Mouse (Mus musculus): ENCODE measurements around the gene Ccdc155. TPM values are rescaled to one million over a fixed set of nuclear protein-coding genes. Genes with fewer than 3 reads are reported as not detected.
A peak's percentile ranks its signal among the peaks of the same experiment; 100 is the strongest.

The Ccdc155 gene
- polyA plus RNA-seq, 1 experiment from 2014 or later = 0.43 TPM

DNA sequence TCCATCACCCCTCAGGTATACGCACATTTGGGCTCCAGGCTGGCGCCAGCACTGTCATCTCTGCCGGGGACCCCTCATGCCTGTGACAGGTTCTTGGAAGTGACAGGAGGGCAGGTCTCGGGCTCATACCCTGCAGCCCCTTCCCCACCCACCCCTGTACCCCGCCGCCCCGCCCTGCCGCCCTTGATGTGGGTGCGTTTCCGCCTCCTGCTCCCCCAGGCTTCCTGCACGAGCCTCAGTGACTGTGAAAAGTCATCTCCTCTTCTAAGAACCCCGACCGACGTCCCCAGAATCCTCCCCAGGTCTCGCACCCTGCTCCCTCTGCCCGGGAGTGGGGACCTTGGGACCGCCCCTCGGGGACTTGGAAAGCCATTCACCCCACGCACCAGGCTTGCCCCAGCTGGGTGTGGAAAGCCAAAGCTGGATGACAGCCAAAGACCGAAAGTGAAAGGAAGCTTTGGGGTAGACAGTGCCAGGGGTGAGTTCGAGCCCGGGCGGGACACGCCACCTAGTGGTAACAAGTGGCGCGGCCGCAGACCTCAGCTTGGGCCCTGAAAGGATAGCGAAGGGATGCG is 68.6 kb downstream of the Ccdc155 start, which contains the start of the genes Gm45713 and Flt3l:
Gm45713 (minus strand) TSS at position 239 of the 575 bp plus-strand sequence.
Flt3l (minus strand) TSS at position 440 of the 575 bp plus-strand sequence.
- H3K27me3 ChIP-seq (replicated peaks; ENCODE audit: control insufficient read depth, insufficient read depth, low read length) = no peaks in the 10 kb centered on the region
- 4% methylated on average over 29 of the region's 29 CpGs for WGBS
- peak within 1 kb of the TSS; percentile 61 for H3K4me2 ChIP-seq (ENCODE audit: low read length)
- H3K9ac ChIP-seq (ENCODE audit: low read length) = peak within 1 kb of the TSS; percentile 62
- peak; percentile 89 for DNase-seq (ENCODE audit: low spot score)
- H3K4me1 ChIP-seq (ENCODE audit: control insufficient read depth, insufficient read depth, low read length) = 0 out of 2 replicates have a peak, but pooled peaks cover 3% of the 10 kb centered on the region
- H3K9me3 ChIP-seq (replicated peaks; ENCODE audit: control insufficient read depth, low read length) = peaks cover 3% of the 10 kb centered on the region; the same call in 1 of the 2 replicates
- ATAC-seq = peak; percentile 90
- H3K4me3 ChIP-seq (ENCODE audit: low read depth, low read length) = peak within 1 kb of the TSS; percentile 36
- no peaks in the 10 kb centered on the region for H3K36me3 ChIP-seq (ENCODE audit: control insufficient read depth, insufficient read depth, low read length)
- H3K27ac ChIP-seq (ENCODE audit: low read depth, low read length) = no peak within 1 kb of the TSS

DNA sequence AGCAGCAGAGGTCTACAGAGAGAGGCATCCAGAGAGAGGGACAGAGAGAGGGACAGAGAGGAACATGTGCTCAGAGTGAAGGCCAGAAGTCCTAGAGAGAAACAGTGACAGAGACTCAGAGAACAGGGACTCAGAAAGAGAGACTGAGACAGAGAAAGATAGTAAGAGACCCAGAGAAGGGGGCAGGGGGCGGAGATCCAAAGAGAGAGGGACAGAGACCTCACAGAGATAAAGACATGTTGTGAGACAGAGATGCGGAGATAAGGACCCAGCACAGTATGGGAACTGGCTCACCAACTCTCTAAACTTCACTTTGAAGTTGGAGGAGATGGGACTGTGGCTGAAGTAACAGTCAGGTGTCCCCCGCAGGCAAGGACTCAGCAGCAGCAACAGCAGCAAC is 69.3 kb downstream of the Ccdc155 start:
- DNase-seq (ENCODE audit: low spot score) (no peak), ATAC-seq (no peak)
- Histone ChIP-seq H3K4me1 (ENCODE audit: control insufficient read depth, insufficient read depth, low read length) (0 out of 2 replicates have a peak, but pooled peaks cover 3% of the 10 kb centered on the region), H3K9me3 (replicated peaks; ENCODE audit: control insufficient read depth, low read length) (peaks cover 3% of the 10 kb centered on the region; the same call in 1 of the 2 replicates), H3K27ac (ENCODE audit: low read depth, low read length) (no peak overlapping the region), H3K27me3 (replicated peaks; ENCODE audit: control insufficient read depth, insufficient read depth, low read length) (no peaks in the 10 kb centered on the region), H3K4me3 (ENCODE audit: low read depth, low read length) (no peak overlapping the region), H3K4me2 (ENCODE audit: low read length) (peak overlapping the region; percentile 61), H3K9ac (ENCODE audit: low read length) (no peak overlapping the region), H3K36me3 (ENCODE audit: control insufficient read depth, insufficient read depth, low read length) (no peaks in the 10 kb centered on the region)
- 73% methylated on average over 3 of the region's 3 CpGs for WGBS

DNA sequence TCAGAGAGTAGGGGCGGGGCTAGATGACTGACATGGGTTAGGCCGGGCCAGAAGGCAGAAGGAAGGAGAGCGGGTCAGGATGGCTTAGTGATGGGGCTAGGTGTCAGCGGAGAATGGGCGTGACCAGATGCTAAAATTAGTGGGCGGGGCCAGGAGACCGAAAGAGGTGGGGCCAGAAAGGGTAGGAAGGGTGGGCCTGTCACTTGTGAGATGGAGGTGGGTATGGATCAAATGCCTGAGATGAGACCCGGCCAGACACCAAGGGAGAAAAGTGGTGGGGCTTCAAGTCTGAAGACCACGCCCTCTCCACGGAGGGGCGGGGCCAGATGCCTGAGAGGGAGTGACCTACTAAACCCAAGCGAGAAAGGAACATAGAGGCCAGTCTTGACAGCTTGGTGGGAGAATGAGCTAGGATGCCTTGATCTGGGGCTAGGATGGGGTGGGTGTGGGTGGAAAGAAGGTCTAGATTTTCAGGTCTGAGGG is 70.1 kb downstream of the Ccdc155 start:
- peaks cover 3% of the 10 kb centered on the region; the same call in 1 of the 2 replicates for H3K9me3 ChIP-seq (replicated peaks; ENCODE audit: control insufficient read depth, low read length)
- no peak overlapping the region for H3K4me3 ChIP-seq (ENCODE audit: low read depth, low read length)
- H3K9ac ChIP-seq (ENCODE audit: low read length) = no peak overlapping the region
- H3K27ac ChIP-seq (ENCODE audit: low read depth, low read length) = no peak overlapping the region
- no peak for ATAC-seq
- no peak overlapping the region for H3K4me2 ChIP-seq (ENCODE audit: low read length)
- H3K27me3 ChIP-seq (replicated peaks; ENCODE audit: control insufficient read depth, insufficient read depth, low read length) = no peaks in the 10 kb centered on the region
- H3K4me1 ChIP-seq (ENCODE audit: control insufficient read depth, insufficient read depth, low read length) = 0 out of 2 replicates have a peak, but pooled peaks cover 3% of the 10 kb centered on the region
- no peak for DNase-seq (ENCODE audit: low spot score)
- WGBS = 13% methylated on average over 12 of the region's 12 CpGs
- H3K36me3 ChIP-seq (ENCODE audit: control insufficient read depth, insufficient read depth, low read length) = no peaks in the 10 kb centered on the region

Small RNA genes lying within 50 kb of the gene (microRNA-seq; reads per million reads assigned to microRNA genes)
- gene Mir7055 = not detected

Other genes starting within 250 kb of the Ccdc155 start
- 37.3 and 41.0 TPM in 2 replicates for gene Cpt1c, start 230.0 kb downstream of the Ccdc155 start, polyA plus RNA-seq (2014; fragmentation: Nextera tagmentation; extraction: Ambion mirVana)
- gene Prmt1, start 218.3 kb downstream of the Ccdc155 start, polyA plus RNA-seq (2014; fragmentation: Nextera tagmentation; extraction: Ambion mirVana) = 241 and 274 TPM in 2 replicates
- gene Irf3, start 207.2 kb downstream of the Ccdc155 start, polyA plus RNA-seq (2014; fragmentation: Nextera tagmentation; extraction: Ambion mirVana) = 52.7 and 60.6 TPM in 2 replicates
- gene Bcl2l12, start 206.2 kb downstream of the Ccdc155 start, polyA plus RNA-seq (2014; fragmentation: Nextera tagmentation; extraction: Ambion mirVana) = 20.0 and 23.4 TPM in 2 replicates
- gene Scaf1, start 188.5 kb downstream of the Ccdc155 start, polyA plus RNA-seq (2014; fragmentation: Nextera tagmentation; extraction: Ambion mirVana) = 40.5 and 47.8 TPM in 2 replicates
- gene Rras, start 186.9 kb downstream of the Ccdc155 start, polyA plus RNA-seq (2014; fragmentation: Nextera tagmentation; extraction: Ambion mirVana) = 11.4 and 14.7 TPM in 2 replicates
- 13.6 and 16.0 TPM in 2 replicates for gene Prr12, start 152.0 kb downstream of the Ccdc155 start, polyA plus RNA-seq (2014; fragmentation: Nextera tagmentation; extraction: Ambion mirVana)
- 70.4 and 71.8 TPM in 2 replicates for gene Nosip, start 142.5 kb downstream of the Ccdc155 start, polyA plus RNA-seq (2014; fragmentation: Nextera tagmentation; extraction: Ambion mirVana)
- gene Prrg2, start 142.2 kb downstream of the Ccdc155 start, polyA plus RNA-seq (2014; fragmentation: Nextera tagmentation; extraction: Ambion mirVana) = 12.0 and 13.4 TPM in 2 replicates
- gene Rcn3, start 112.7 kb downstream of the Ccdc155 start, polyA plus RNA-seq (2014; fragmentation: Nextera tagmentation; extraction: Ambion mirVana) = 67.4 and 73.9 TPM in 2 replicates
- gene Fcgrt, start 101.0 kb downstream of the Ccdc155 start, polyA plus RNA-seq (2014; fragmentation: Nextera tagmentation; extraction: Ambion mirVana) = 20.3 and 26.9 TPM in 2 replicates
- 981 and 1,280 TPM in 2 replicates for gene Rps11, start 80.5 kb downstream of the Ccdc155 start, polyA plus RNA-seq (2014; fragmentation: Nextera tagmentation; extraction: Ambion mirVana)
- gene Rpl13a, start 76.1 kb downstream of the Ccdc155 start, polyA plus RNA-seq (2014; fragmentation: Nextera tagmentation; extraction: Ambion mirVana) = 1,037 and 1,253 TPM in 2 replicates
- gene Gm45713, start 68.7 kb downstream of the Ccdc155 start, polyA plus RNA-seq (2014; fragmentation: Nextera tagmentation; extraction: Ambion mirVana) = 0.22 and 0.88 TPM in 2 replicates
- 0.61 and 1.3 TPM in 2 replicates for gene Flt3l, start 68.5 kb downstream of the Ccdc155 start, polyA plus RNA-seq (2014; fragmentation: Nextera tagmentation; extraction: Ambion mirVana)
- 101 and 108 TPM in 2 replicates for gene Pih1d1, start 50.6 kb downstream of the Ccdc155 start, polyA plus RNA-seq (2014; fragmentation: Nextera tagmentation; extraction: Ambion mirVana)
- 24.4 and 26.8 TPM in 2 replicates for gene Aldh16a1, start 50.3 kb downstream of the Ccdc155 start, polyA plus RNA-seq (2014; fragmentation: Nextera tagmentation; extraction: Ambion mirVana)
- 14.6 and 15.9 TPM in 2 replicates for gene Slc17a7, start 40.9 kb downstream of the Ccdc155 start, polyA plus RNA-seq (2014; fragmentation: Nextera tagmentation; extraction: Ambion mirVana)
- not detected in 2 replicates for gene Gfy, start 25.3 kb downstream of the Ccdc155 start, polyA plus RNA-seq (2014; fragmentation: Nextera tagmentation; extraction: Ambion mirVana)
- not detected in 2 replicates for gene Pth2, start 23.9 kb downstream of the Ccdc155 start, polyA plus RNA-seq (2014; fragmentation: Nextera tagmentation; extraction: Ambion mirVana)
- gene Dkkl1, start 7.3 kb upstream of the Ccdc155 start, polyA plus RNA-seq (2014; fragmentation: Nextera tagmentation; extraction: Ambion mirVana) = 0.91 and 1.7 TPM in 2 replicates
- 81.7 and 95.7 TPM in 2 replicates for gene Tead2, start 10.9 kb upstream of the Ccdc155 start, polyA plus RNA-seq (2014; fragmentation: Nextera tagmentation; extraction: Ambion mirVana)
- gene Cd37, start 34.2 kb upstream of the Ccdc155 start, polyA plus RNA-seq (2014; fragmentation: Nextera tagmentation; extraction: Ambion mirVana) = 0.99 and 1.4 TPM in 2 replicates
- gene Slc6a16, start 36.2 kb upstream of the Ccdc155 start, polyA plus RNA-seq (2014; fragmentation: Nextera tagmentation; extraction: Ambion mirVana) = 0.09 and 0.26 TPM in 2 replicates
- not detected in 2 replicates for gene Slc6a21, start 72.6 kb upstream of the Ccdc155 start, polyA plus RNA-seq (2014; fragmentation: Nextera tagmentation; extraction: Ambion mirVana)
- gene Trpm4, start 128.9 kb upstream of the Ccdc155 start, polyA plus RNA-seq (2014; fragmentation: Nextera tagmentation; extraction: Ambion mirVana) = 6.5 and 9.8 TPM in 2 replicates
- 0.06 TPM in 1 of 2 replicates, not detected in the other for gene Hrc, start 130.4 kb upstream of the Ccdc155 start, polyA plus RNA-seq (2014; fragmentation: Nextera tagmentation; extraction: Ambion mirVana)
- 10.7 and 17.3 TPM in 2 replicates for gene Ppfia3, start 162.1 kb upstream of the Ccdc155 start, polyA plus RNA-seq (2014; fragmentation: Nextera tagmentation; extraction: Ambion mirVana)
- gene Lin7b, start 165.7 kb upstream of the Ccdc155 start, polyA plus RNA-seq (2014; fragmentation: Nextera tagmentation; extraction: Ambion mirVana) = 6.2 and 11.0 TPM in 2 replicates
- gene Snrnp70, start 190.8 kb upstream of the Ccdc155 start, polyA plus RNA-seq (2014; fragmentation: Nextera tagmentation; extraction: Ambion mirVana) = 95.7 and 99.4 TPM in 2 replicates
- not detected in 2 replicates for gene Kcna7, start 200.8 kb upstream of the Ccdc155 start, polyA plus RNA-seq (2014; fragmentation: Nextera tagmentation; extraction: Ambion mirVana)
- gene Ntf5, start 208.8 kb upstream of the Ccdc155 start, polyA plus RNA-seq (2014; fragmentation: Nextera tagmentation; extraction: Ambion mirVana) = 0.22 TPM in 1 of 2 replicates, not detected in the other
- 0.46 TPM in 1 of 2 replicates, not detected in the other for gene Lhb, start 215.9 kb upstream of the Ccdc155 start, polyA plus RNA-seq (2014; fragmentation: Nextera tagmentation; extraction: Ambion mirVana)
- 13.4 and 15.5 TPM in 2 replicates for gene Gys1, start 230.0 kb upstream of the Ccdc155 start, polyA plus RNA-seq (2014; fragmentation: Nextera tagmentation; extraction: Ambion mirVana)
- gene Ruvbl2, start 233.2 kb upstream of the Ccdc155 start, polyA plus RNA-seq (2014; fragmentation: Nextera tagmentation; extraction: Ambion mirVana) = 144 and 153 TPM in 2 replicates

Measured in forebrain, embryonic 14.5 days (tissue).